Mouse (Mus musculus) monocyte, adult 5-6 weeks (primary cell): Measurements from ENCODE around the gene Gtf3c2. TPM values are rescaled to one million over a fixed set of nuclear protein-coding genes. Genes with fewer than 3 reads are reported as not detected.
"Not testable (repeated sequence)": the region's sequence is repeated elsewhere in the genome, so short reads cannot be mapped to it uniquely, and the experiment has no call there.

Experiments
- ATAC-seq: fragments of 153-309, 156-312 bp; replicated peaks from 2 replicates; pipeline ENCODE4 v1.8.0; 2017; ENCODE audit warnings: mild to moderate bottlenecking; ENCODE audit not compliant: low TSS enrichment, insufficient number of reproducible peaks, severe bottlenecking, poor library complexity, low FRiP score
- total RNA-seq: library from RNA; stranded (forward); fragments of 200-1000, 200-491, 200-594 nt; gene quantifications from 3 replicates; pipeline ENCODE4 v1.2.3, GENCODE M21; 2017

The Gtf3c2 gene
- total RNA-seq = 42.4 to 80.2 TPM (median 50.2 TPM) in 3 replicates

GRCm38 (mm10) chr5:31179766-31180630 lies at the start of gene Gtf3c2, which contains the start of gene Gm29609:
Gene Gtf3c2 (minus strand): TSS chr5:31180144.
Gene Gm29609 (minus strand): TSS chr5:31179911.
- ATAC-seq = peak; percentile 89

- ATAC-seq = no peak
Observed at GRCm38 (mm10) chr5:31226641-31227040, 46.7 kb upstream of the Gtf3c2 start.

- no peak for ATAC-seq
Observed at GRCm38 (mm10) chr5:31222696-31223095, 42.8 kb upstream of the Gtf3c2 start.

GRCm38 (mm10) chr5:31221304-31221945 lies 41.5 kb upstream of the Gtf3c2 start:
- no peak for ATAC-seq

GRCm38 (mm10) chr5:31220448-31221303 lies 40.7 kb upstream of the Gtf3c2 start, which contains the start of gene Ppm1g:
Gene Ppm1g (minus strand): TSS chr5:31220687.
- peak; percentile 91 for ATAC-seq

GRCm38 (mm10) chr5:31219911-31220447 lies 40.0 kb upstream of the Gtf3c2 start:
- ATAC-seq = peak; percentile 42

GRCm38 (mm10) chr5:31219474-31219873 lies 39.5 kb upstream of the Gtf3c2 start:
- ATAC-seq = no peak

- ATAC-seq = no peak
Observed at GRCm38 (mm10) chr5:31219070-31219469, 39.1 kb upstream of the Gtf3c2 start.

- no peak for ATAC-seq
Observed at GRCm38 (mm10) chr5:31218294-31218693, 38.4 kb upstream of the Gtf3c2 start.

GRCm38 (mm10) chr5:31216554-31216953 lies 36.6 kb upstream of the Gtf3c2 start:
- ATAC-seq = not testable (repeated sequence)

GRCm38 (mm10) chr5:31204421-31204820 lies 24.5 kb upstream of the Gtf3c2 start:
- no peak for ATAC-seq

- ATAC-seq = no peak
Observed at GRCm38 (mm10) chr5:31203866-31204265, 23.9 kb upstream of the Gtf3c2 start.

- no peak for ATAC-seq
Observed at GRCm38 (mm10) chr5:31202933-31203332, 23.0 kb upstream of the Gtf3c2 start.

- peak; percentile 95 for ATAC-seq
Observed at GRCm38 (mm10) chr5:31201742-31202590, 22.0 kb upstream of the Gtf3c2 start, which contains the start of gene Zfp513. Gene Zfp513 (minus strand): TSS chr5:31202303.

GRCm38 (mm10) chr5:31201042-31201741 lies 21.2 kb upstream of the Gtf3c2 start:
- no peak for ATAC-seq

GRCm38 (mm10) chr5:31200327-31200768 lies 20.4 kb upstream of the Gtf3c2 start:
- ATAC-seq = no peak

- no peak for ATAC-seq
Observed at GRCm38 (mm10) chr5:31199893-31200292, 19.9 kb upstream of the Gtf3c2 start.
